ENCODE assay signal across 11 mouse cellular contexts in the genomic region with DNA sequence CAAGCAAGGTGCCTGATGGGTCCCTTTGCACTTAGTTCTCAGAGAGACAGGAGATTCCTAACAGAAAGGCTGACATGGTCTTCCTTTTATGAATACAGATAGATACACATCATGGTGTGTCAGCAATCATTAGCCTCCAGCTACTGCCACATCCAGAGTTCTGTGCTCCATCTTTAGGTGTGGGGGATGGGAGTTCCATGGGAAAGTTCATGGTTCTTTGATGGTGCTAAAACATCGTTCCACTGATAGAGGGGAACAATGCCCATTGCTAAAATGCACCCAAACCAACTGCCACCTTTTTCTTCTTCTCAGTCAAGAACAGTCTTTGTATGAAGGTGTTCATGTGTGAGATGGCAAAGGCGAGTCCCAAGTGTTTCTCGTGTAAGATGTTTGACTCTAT.
"Had no signal": no experiment of that assay in that cellular context is flagged by ENCODE, and none has a peak within 500 bp of the region (broad histone marks: within the 10 kb centered on the region; RNA-seq: fewer than 3 reads in every experiment).

No protein-coding gene starts in this region.

- H3K27me3 ChIP-seq: limb, embryonic 13.5 days; midbrain, embryonic 12.5 days; neural tube, embryonic 13.5 days had no signal

- H3K4me2 ChIP-seq: limb, embryonic 13.5 days; midbrain, embryonic 12.5 days; neural tube, embryonic 13.5 days had no signal

- H3K9me3 ChIP-seq: limb, embryonic 13.5 days; midbrain, embryonic 12.5 days; neural tube, embryonic 13.5 days had no signal

- H3K4me3 ChIP-seq: limb, embryonic 13.5 days; midbrain, embryonic 12.5 days; neural tube, embryonic 13.5 days had no signal

- H3K36me3 ChIP-seq: midbrain, embryonic 12.5 days; neural tube, embryonic 13.5 days had no signal

- H3K9ac ChIP-seq: limb, embryonic 13.5 days; liver, embryonic 14.5 days; midbrain, embryonic 12.5 days; neural tube, embryonic 13.5 days had no signal

- DNase-seq: kidney, postnatal 36 days; lung, adult 18-20 months; right cerebral cortex, postnatal 4 days; spleen, adult 18-20 months; thymus, adult 18-20 months; thymus, postnatal 14 days had no signal

- H3K4me1 ChIP-seq: limb, embryonic 13.5 days; midbrain, embryonic 12.5 days; neural tube, embryonic 13.5 days had no signal

- ATAC-seq: midbrain, embryonic 16.5 days had no signal

- H3K27ac ChIP-seq: limb, embryonic 13.5 days; liver, embryonic 14.5 days; midbrain, embryonic 12.5 days; neural tube, embryonic 13.5 days had no signal
